Mouse (Mus musculus): ENCODE measurements at regions not wholly inside any gene's neighbourhood (a gene's known extent, or its start where the extent isn't known, plus 50 kb on each side); places are given as distances from the start of the nearest gene placed in this dataset.
A peak's percentile ranks its signal among the peaks of the same experiment; 100 is the strongest.

GRCm38 (mm10) chr6:127265901-127266812 lies 114.2 kb upstream of the Ccnd2 start:
- peaks cover 10% of the 10 kb centered on the region; the same call in 1 of the 2 replicates for H3K27me3 ChIP-seq (ENCODE audit: insufficient read depth, low read length)
- WGBS (ENCODE audit: insufficient replicate concordance), result 8% methylated on average over 21 of the region's 21 CpGs
- H3K27ac ChIP-seq (ENCODE audit: low read depth), result peak overlapping the region; percentile 24
- DNase-seq (peak; percentile 67), ATAC-seq (peak; percentile 72)
- no peaks in the 10 kb centered on the region for H3K9me3 ChIP-seq (ENCODE audit: low read length)
- peak; percentile 23; the same call in 1 of the 2 replicates for TF ChIP-seq EP300 (IDR thresholded peaks at IDR 0.05; ENCODE audit: low read depth)
- no peak for TF ChIP-seq CTCF (IDR thresholded peaks at IDR 0.05; ENCODE audit: low read depth)
- H3K9ac ChIP-seq (replicated peaks), result peak overlapping the region; percentile 21; the same call in 1 of the 2 replicates
- H3K36me3 ChIP-seq (replicated peaks; ENCODE audit: insufficient read depth, low read length), result no peaks in the 10 kb centered on the region
- H3K4me2 ChIP-seq (ENCODE audit: low read depth, low read length), result peak overlapping the region; percentile 66
- peak overlapping the region; percentile 29 for H3K4me3 ChIP-seq (ENCODE audit: low read depth, low read length)
- peaks cover 12% of the 10 kb centered on the region for H3K4me1 ChIP-seq (ENCODE audit: insufficient read depth)

GRCm38 (mm10) chr6:127266813-127267165 lies 114.8 kb upstream of the Ccnd2 start:
- Histone ChIP-seq H3K36me3 (replicated peaks; ENCODE audit: insufficient read depth, low read length) (no peaks in the 10 kb centered on the region), H3K4me2 (ENCODE audit: low read depth, low read length) (peak overlapping the region; percentile 66), H3K9ac (replicated peaks) (no peak overlapping the region), H3K4me3 (ENCODE audit: low read depth, low read length) (no peak overlapping the region), H3K9me3 (ENCODE audit: low read length) (no peaks in the 10 kb centered on the region), H3K27ac (ENCODE audit: low read depth) (peak overlapping the region; percentile 24), H3K27me3 (ENCODE audit: insufficient read depth, low read length) (peaks cover 10% of the 10 kb centered on the region; the same call in 1 of the 2 replicates), H3K4me1 (ENCODE audit: insufficient read depth) (peaks cover 12% of the 10 kb centered on the region)
- ATAC-seq (peak; percentile 16; the same call in 1 of the 2 replicates), DNase-seq (peak; percentile 50)
- peak; percentile 66 for TF ChIP-seq CTCF (IDR thresholded peaks at IDR 0.05; ENCODE audit: low read depth)
- TF ChIP-seq EP300 (IDR thresholded peaks at IDR 0.05; ENCODE audit: low read depth), result no peak
- 29% methylated on average over 10 of the region's 10 CpGs for WGBS (ENCODE audit: insufficient replicate concordance)

GRCm38 (mm10) chr6:127269021-127269420 lies 117.0 kb upstream of the Ccnd2 start:
- Histone ChIP-seq H3K36me3 (replicated peaks; ENCODE audit: insufficient read depth, low read length) (no peaks in the 10 kb centered on the region), H3K4me1 (ENCODE audit: insufficient read depth) (peaks cover 9% of the 10 kb centered on the region), H3K27ac (ENCODE audit: low read depth) (no peak overlapping the region), H3K9ac (replicated peaks) (no peak overlapping the region), H3K9me3 (ENCODE audit: low read length) (no peaks in the 10 kb centered on the region), H3K4me2 (ENCODE audit: low read depth, low read length) (no peak overlapping the region), H3K27me3 (ENCODE audit: insufficient read depth, low read length) (peaks cover 10% of the 10 kb centered on the region; the same call in 1 of the 2 replicates), H3K4me3 (ENCODE audit: low read depth, low read length) (no peak overlapping the region)
- ATAC-seq (no peak), DNase-seq (no peak)
- 57% methylated on average over 4 of the region's 4 CpGs for WGBS (ENCODE audit: insufficient replicate concordance)
- TF ChIP-seq CTCF (IDR thresholded peaks at IDR 0.05; ENCODE audit: low read depth), result no peak
- TF ChIP-seq EP300 (IDR thresholded peaks at IDR 0.05; ENCODE audit: low read depth), result no peak

- peaks cover 10% of the 10 kb centered on the region; the same call in 1 of the 2 replicates for H3K27me3 ChIP-seq (ENCODE audit: insufficient read depth, low read length)
- H3K36me3 ChIP-seq (replicated peaks; ENCODE audit: insufficient read depth, low read length), result no peaks in the 10 kb centered on the region
- H3K9me3 ChIP-seq (ENCODE audit: low read length), result no peaks in the 10 kb centered on the region
- ATAC-seq, result no peak
- H3K4me2 ChIP-seq (ENCODE audit: low read depth, low read length), result no peak overlapping the region
- WGBS (ENCODE audit: insufficient replicate concordance), result 69% methylated on average over 7 of the region's 7 CpGs
- no peak overlapping the region for H3K9ac ChIP-seq (replicated peaks)
- TF ChIP-seq CTCF (IDR thresholded peaks at IDR 0.05; ENCODE audit: low read depth) (no peak), EP300 (IDR thresholded peaks at IDR 0.05; ENCODE audit: low read depth) (no peak)
- H3K4me1 ChIP-seq (ENCODE audit: insufficient read depth), result peaks cover 9% of the 10 kb centered on the region
- no peak for DNase-seq
- no peak overlapping the region for H3K27ac ChIP-seq (ENCODE audit: low read depth)
- no peak overlapping the region for H3K4me3 ChIP-seq (ENCODE audit: low read depth, low read length)
These were observed 117.6 kb upstream of the Ccnd2 start for GRCm38 (mm10) chr6:127269525-127270044.

- DNase-seq, result no peak
- H3K4me3 ChIP-seq (ENCODE audit: low read depth, low read length), result no peak overlapping the region
- ATAC-seq, result no peak
- H3K9ac ChIP-seq (replicated peaks), result no peak overlapping the region
- H3K27me3 ChIP-seq (ENCODE audit: insufficient read depth, low read length), result peaks cover 10% of the 10 kb centered on the region; the same call in 1 of the 2 replicates
- peaks cover 9% of the 10 kb centered on the region for H3K4me1 ChIP-seq (ENCODE audit: insufficient read depth)
- no peak for TF ChIP-seq CTCF (IDR thresholded peaks at IDR 0.05; ENCODE audit: low read depth)
- no peak for TF ChIP-seq EP300 (IDR thresholded peaks at IDR 0.05; ENCODE audit: low read depth)
- H3K4me2 ChIP-seq (ENCODE audit: low read depth, low read length), result no peak overlapping the region
- no peak overlapping the region for H3K27ac ChIP-seq (ENCODE audit: low read depth)
- no peaks in the 10 kb centered on the region for H3K36me3 ChIP-seq (replicated peaks; ENCODE audit: insufficient read depth, low read length)
- 87% methylated on average over 9 of the region's 9 CpGs for WGBS (ENCODE audit: insufficient replicate concordance)
- H3K9me3 ChIP-seq (ENCODE audit: low read length), result no peaks in the 10 kb centered on the region
These were observed 118.8 kb upstream of the Ccnd2 start for GRCm38 (mm10) chr6:127270774-127271173.

GRCm38 (mm10) chr6:127271418-127271817 lies 119.4 kb upstream of the Ccnd2 start:
- H3K27me3 ChIP-seq (ENCODE audit: insufficient read depth, low read length), result peaks cover 8% of the 10 kb centered on the region; the same call in 1 of the 2 replicates
- H3K4me2 ChIP-seq (ENCODE audit: low read depth, low read length), result no peak overlapping the region
- peaks cover 7% of the 10 kb centered on the region for H3K4me1 ChIP-seq (ENCODE audit: insufficient read depth)
- DNase-seq, result no peak
- H3K27ac ChIP-seq (ENCODE audit: low read depth), result no peak overlapping the region
- H3K9me3 ChIP-seq (ENCODE audit: low read length), result no peaks in the 10 kb centered on the region
- 84% methylated on average over 3 of the region's 3 CpGs for WGBS (ENCODE audit: insufficient replicate concordance)
- no peaks in the 10 kb centered on the region for H3K36me3 ChIP-seq (replicated peaks; ENCODE audit: insufficient read depth, low read length)
- no peak for ATAC-seq
- H3K9ac ChIP-seq (replicated peaks), result no peak overlapping the region
- H3K4me3 ChIP-seq (ENCODE audit: low read depth, low read length), result no peak overlapping the region
- TF ChIP-seq CTCF (IDR thresholded peaks at IDR 0.05; ENCODE audit: low read depth) (peak; percentile 25; the same call in 1 of the 2 replicates), EP300 (IDR thresholded peaks at IDR 0.05; ENCODE audit: low read depth) (no peak)

Data from liver, postnatal 0 days (tissue).